Mouse (Mus musculus): ENCODE data around the gene Ptgds. TPM values are rescaled to one million over a fixed set of nuclear protein-coding genes. Genes with fewer than 3 reads are reported as not detected.

Ptgds gene
- polyA plus RNA-seq, 1 experiment from 2014 or later: 6.1 TPM

GRCm38 (mm10) chr2:25452951-25453350 is 16.9 kb downstream of the Ptgds start:
- Histone ChIP-seq H3K9ac (replicated peaks; ENCODE audit: low read depth) (no peak overlapping the region), H3K4me3 (ENCODE audit: low read depth, low read length) (no peak overlapping the region), H3K9me3 (ENCODE audit: low read length) (no peaks in the 10 kb centered on the region), H3K36me3 (ENCODE audit: insufficient read depth, low read length) (no peaks in the 10 kb centered on the region), H3K27ac (ENCODE audit: low read length) (no peak overlapping the region), H3K27me3 (replicated peaks; ENCODE audit: insufficient read depth, low read length) (no peaks in the 10 kb centered on the region), H3K4me1 (ENCODE audit: insufficient read depth, low read depth, low read length) (no peaks in the 10 kb centered on the region), H3K4me2 (replicated peaks; ENCODE audit: low read depth, low read length) (no peak overlapping the region)
- 19% methylated on average over 1 of the region's 1 CpGs for WGBS
- TF ChIP-seq CTCF (IDR thresholded peaks at IDR 0.05) (no peak), EP300 (IDR thresholded peaks at IDR 0.05) (no peak)
- DNase-seq (ENCODE audit: low spot score): no peak
- no peak for ATAC-seq

GRCm38 (mm10) chr2:25450853-25451647 is 18.8 kb downstream of the Ptgds start:
- Histone ChIP-seq H3K4me2 (replicated peaks; ENCODE audit: low read depth, low read length) (no peak overlapping the region), H3K9ac (replicated peaks; ENCODE audit: low read depth) (no peak overlapping the region), H3K27ac (ENCODE audit: low read length) (no peak overlapping the region), H3K4me3 (ENCODE audit: low read depth, low read length) (no peak overlapping the region), H3K4me1 (ENCODE audit: insufficient read depth, low read depth, low read length) (no peaks in the 10 kb centered on the region), H3K27me3 (replicated peaks; ENCODE audit: insufficient read depth, low read length) (no peaks in the 10 kb centered on the region), H3K9me3 (ENCODE audit: low read length) (no peaks in the 10 kb centered on the region), H3K36me3 (ENCODE audit: insufficient read depth, low read length) (no peaks in the 10 kb centered on the region)
- TF ChIP-seq CTCF (IDR thresholded peaks at IDR 0.05) (no peak), EP300 (IDR thresholded peaks at IDR 0.05) (no peak)
- ATAC-seq: no peak
- DNase-seq (ENCODE audit: low spot score): no peak
- 72% methylated on average over 8 of the region's 8 CpGs for WGBS

GRCm38 (mm10) chr2:25442682-25443081 is 27.2 kb downstream of the Ptgds start:
- Histone ChIP-seq H3K4me1 (ENCODE audit: insufficient read depth, low read depth, low read length) (no peaks in the 10 kb centered on the region), H3K4me3 (ENCODE audit: low read depth, low read length) (no peak overlapping the region), H3K9me3 (ENCODE audit: low read length) (no peaks in the 10 kb centered on the region), H3K36me3 (ENCODE audit: insufficient read depth, low read length) (no peaks in the 10 kb centered on the region; the same call in 1 of the 2 replicates), H3K9ac (replicated peaks; ENCODE audit: low read depth) (no peak overlapping the region), H3K27me3 (replicated peaks; ENCODE audit: insufficient read depth, low read length) (no peaks in the 10 kb centered on the region), H3K27ac (ENCODE audit: low read length) (no peak overlapping the region), H3K4me2 (replicated peaks; ENCODE audit: low read depth, low read length) (no peak overlapping the region)
- no peak for DNase-seq (ENCODE audit: low spot score)
- no peak for ATAC-seq
- TF ChIP-seq EP300 (IDR thresholded peaks at IDR 0.05): no peak
- no peak for TF ChIP-seq CTCF (IDR thresholded peaks at IDR 0.05)
- WGBS: 83% methylated on average over 14 of the region's 14 CpGs

GRCm38 (mm10) chr2:25441067-25441466 is 28.8 kb downstream of the Ptgds start:
- Histone ChIP-seq H3K4me3 (ENCODE audit: low read depth, low read length) (no peak overlapping the region), H3K4me1 (ENCODE audit: insufficient read depth, low read depth, low read length) (no peaks in the 10 kb centered on the region), H3K9ac (replicated peaks; ENCODE audit: low read depth) (no peak overlapping the region), H3K9me3 (ENCODE audit: low read length) (no peaks in the 10 kb centered on the region), H3K4me2 (replicated peaks; ENCODE audit: low read depth, low read length) (no peak overlapping the region), H3K36me3 (ENCODE audit: insufficient read depth, low read length) (no peaks in the 10 kb centered on the region; the same call in 1 of the 2 replicates), H3K27me3 (replicated peaks; ENCODE audit: insufficient read depth, low read length) (no peaks in the 10 kb centered on the region), H3K27ac (ENCODE audit: low read length) (no peak overlapping the region)
- ATAC-seq: no peak
- DNase-seq (ENCODE audit: low spot score): no peak
- TF ChIP-seq EP300 (IDR thresholded peaks at IDR 0.05) (no peak), CTCF (IDR thresholded peaks at IDR 0.05) (no peak)
- 80% methylated on average over 20 of the region's 20 CpGs for WGBS

- H3K27me3 ChIP-seq (replicated peaks; ENCODE audit: insufficient read depth, low read length): no peaks in the 10 kb centered on the region
- H3K36me3 ChIP-seq (ENCODE audit: insufficient read depth, low read length): no peaks in the 10 kb centered on the region; the same call in 1 of the 2 replicates
- ATAC-seq (no peak), DNase-seq (ENCODE audit: low spot score) (no peak)
- WGBS: 89% methylated on average over 10 of the region's 10 CpGs
- no peak overlapping the region for H3K27ac ChIP-seq (ENCODE audit: low read length)
- no peak overlapping the region for H3K4me2 ChIP-seq (replicated peaks; ENCODE audit: low read depth, low read length)
- H3K4me3 ChIP-seq (ENCODE audit: low read depth, low read length): no peak overlapping the region
- TF ChIP-seq EP300 (IDR thresholded peaks at IDR 0.05) (no peak), CTCF (IDR thresholded peaks at IDR 0.05) (no peak)
- no peaks in the 10 kb centered on the region for H3K9me3 ChIP-seq (ENCODE audit: low read length)
- no peak overlapping the region for H3K9ac ChIP-seq (replicated peaks; ENCODE audit: low read depth)
- no peaks in the 10 kb centered on the region for H3K4me1 ChIP-seq (ENCODE audit: insufficient read depth, low read depth, low read length)
These were observed 33.5 kb downstream of the Ptgds start for GRCm38 (mm10) chr2:25436286-25436820.

- 0 out of 2 replicates have a peak, but pooled peaks cover 7% of the 10 kb centered on the region for H3K27me3 ChIP-seq (replicated peaks; ENCODE audit: insufficient read depth, low read length)
- TF ChIP-seq EP300 (IDR thresholded peaks at IDR 0.05): no peak
- no peak for TF ChIP-seq CTCF (IDR thresholded peaks at IDR 0.05)
- 82% methylated on average over 8 of the region's 8 CpGs for WGBS
- no peak for DNase-seq (ENCODE audit: low spot score)
- H3K27ac ChIP-seq (ENCODE audit: low read length): no peak overlapping the region
- no peak overlapping the region for H3K4me2 ChIP-seq (replicated peaks; ENCODE audit: low read depth, low read length)
- no peaks in the 10 kb centered on the region; the same call in 1 of the 2 replicates for H3K36me3 ChIP-seq (ENCODE audit: insufficient read depth, low read length)
- H3K4me3 ChIP-seq (ENCODE audit: low read depth, low read length): no peak overlapping the region
- H3K4me1 ChIP-seq (ENCODE audit: insufficient read depth, low read depth, low read length): no peaks in the 10 kb centered on the region
- no peaks in the 10 kb centered on the region for H3K9me3 ChIP-seq (ENCODE audit: low read length)
- ATAC-seq: no peak
- H3K9ac ChIP-seq (replicated peaks; ENCODE audit: low read depth): no peak overlapping the region
These were observed 35.6 kb downstream of the Ptgds start for GRCm38 (mm10) chr2:25434292-25434691.

All from lung, postnatal 0 days (tissue).